Mouse (Mus musculus) urinary bladder, postnatal 36 days (tissue): ENCODE measurements around the gene Pla2g4e.
A peak's percentile ranks its signal among the peaks of the same experiment; 100 is the strongest.

ENCODE experiments used
- DNase-seq, 2 experiments: peaks; one replicate each; pipeline ENCODE4 v3.0.0; 2022; ENCODE audit warnings: low spot score in 2 of 2, mixed read lengths in 1 of 2

The Pla2g4e gene

GRCm38 (mm10) chr2:120237784-120238183 lies 7.4 kb downstream of the Pla2g4e start:
- DNase-seq = no peak

GRCm38 (mm10) chr2:120235947-120236640 lies 9.0 kb downstream of the Pla2g4e start:
- no peak for DNase-seq

GRCm38 (mm10) chr2:120235381-120235780 lies 9.8 kb downstream of the Pla2g4e start:
- DNase-seq = no peak

GRCm38 (mm10) chr2:120231642-120232041 lies 13.5 kb downstream of the Pla2g4e start:
- DNase-seq = no peak

GRCm38 (mm10) chr2:120214600-120214999 lies 30.5 kb downstream of the Pla2g4e start:
- no peak for DNase-seq

GRCm38 (mm10) chr2:120211448-120211847 lies 33.7 kb downstream of the Pla2g4e start:
- no peak for DNase-seq

GRCm38 (mm10) chr2:120207926-120208325 lies 37.2 kb downstream of the Pla2g4e start:
- no peak for DNase-seq

- no peak for DNase-seq
Observed at GRCm38 (mm10) chr2:120207028-120207427, 38.1 kb downstream of the Pla2g4e start.

GRCm38 (mm10) chr2:120203742-120204141 lies 41.4 kb downstream of the Pla2g4e start:
- DNase-seq = no peak

- DNase-seq = no peak
Observed at GRCm38 (mm10) chr2:120200077-120200476, 45.1 kb downstream of the Pla2g4e start.

- no peak for DNase-seq
Observed at GRCm38 (mm10) chr2:120188174-120188573, 57.0 kb downstream of the Pla2g4e start.

GRCm38 (mm10) chr2:120187583-120187982 lies 57.6 kb downstream of the Pla2g4e start:
- no peak for DNase-seq

GRCm38 (mm10) chr2:120185527-120186276 lies 59.4 kb downstream of the Pla2g4e start:
- DNase-seq = no peak

- DNase-seq = no peak
Observed at GRCm38 (mm10) chr2:120178936-120179335, 66.2 kb downstream of the Pla2g4e start.

- DNase-seq = peak in 1 of 2 experiments; percentile 52
Observed at GRCm38 (mm10) chr2:120173718-120174117, 71.4 kb downstream of the Pla2g4e start.

GRCm38 (mm10) chr2:120171362-120171761 lies 73.8 kb downstream of the Pla2g4e start:
- no peak for DNase-seq

- no peak for DNase-seq
Observed at GRCm38 (mm10) chr2:120170726-120171125, 74.4 kb downstream of the Pla2g4e start.

GRCm38 (mm10) chr2:120169382-120169781 lies 75.8 kb downstream of the Pla2g4e start:
- DNase-seq = no peak

GRCm38 (mm10) chr2:120167763-120168162 lies 77.4 kb downstream of the Pla2g4e start:
- DNase-seq = no peak

- no peak for DNase-seq
Observed at GRCm38 (mm10) chr2:120165474-120165873, 79.7 kb downstream of the Pla2g4e start.

- no peak for DNase-seq
Observed at GRCm38 (mm10) chr2:120159434-120159833, 85.7 kb downstream of the Pla2g4e start.

- DNase-seq = no peak
Observed at GRCm38 (mm10) chr2:120158846-120159245, 86.3 kb downstream of the Pla2g4e start.

GRCm38 (mm10) chr2:120158016-120158415 lies 87.1 kb downstream of the Pla2g4e start:
- no peak for DNase-seq
